Mouse (Mus musculus) mouse embryonic stem cell (cell line): Measurements from ENCODE around the gene Irf9.

Source experiments
- in situ Hi-C, 2 experiments: fragments of 300-500 bp; cut with MboI; formaldehyde crosslinking; loops; 1 replicate in 1 of 2; 3 replicates in 1 of 2; pipeline ENCODE4 v1.14.3; 2019 to 2020; ENCODE audit warnings: low sequenced_read_pairs in 2 of 2, low pct_unique_long_range_greater_than_20kb in 1 of 2, mixed read lengths in 1 of 2; ENCODE audit not compliant: unreplicated experiment in 1 of 2

Gene Irf9

DNA sequence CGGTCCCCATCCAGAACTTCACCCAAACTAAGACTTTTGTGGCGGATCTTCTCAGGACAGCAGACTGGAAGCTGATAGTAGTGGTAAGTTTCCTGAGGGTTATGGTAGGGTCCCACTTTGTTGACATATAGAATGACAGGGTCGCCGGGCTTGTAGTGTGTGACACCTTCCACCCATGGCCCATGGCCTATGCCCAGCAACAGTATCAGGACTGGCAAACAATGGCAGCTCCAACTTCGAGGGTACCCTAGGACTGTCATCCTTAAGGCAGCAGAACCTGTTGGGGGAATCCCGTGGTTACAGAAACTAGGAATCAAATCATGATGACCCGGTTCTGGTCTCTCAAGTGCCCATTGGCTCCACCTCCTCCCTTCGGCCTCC, 39.3 kb downstream of the Irf9 start:
- in situ Hi-C loops = no loop called here

- in situ Hi-C loops = no loop called here
These were observed 39.9 kb downstream of the Irf9 start, which contains the start of gene Tm9sf1 for GRCm38 (mm10) chr14:55643060-55643907. Gene Tm9sf1, minus strand, starts transcription at chr14:55643806.

GRCm38 (mm10) chr14:55644261-55644888, 41.0 kb downstream of the Irf9 start:
- in situ Hi-C loops = no loop called here

- in situ Hi-C loops = no loop called here
These were observed 46.5 kb downstream of the Irf9 start, which contains the start of gene Tssk4 for GRCm38 (mm10) chr14:55649884-55650283. Gene Tssk4, plus strand, starts transcription at chr14:55650184.

- in situ Hi-C loops = no loop called here
These were observed 48.2 kb downstream of the Irf9 start for GRCm38 (mm10) chr14:55651528-55651927.

- in situ Hi-C loops = no loop called here
These were observed 53.6 kb downstream of the Irf9 start for GRCm38 (mm10) chr14:55656935-55657334.

- in situ Hi-C loops = no loop called here
These were observed 54.6 kb downstream of the Irf9 start for GRCm38 (mm10) chr14:55658011-55658410.
